Mouse (Mus musculus) MEL (cell line): ENCODE measurements around the gene Myo1e.

Source experiments
- BHLHE40 ChIP-seq: IDR thresholded peaks from 2 replicates; pipeline ENCODE4 v1.6.1; 2012; ENCODE audit warnings: low read depth, mild to moderate bottlenecking, inconsistent platforms, low read length, improper control_type of control experiment, borderline replicate concordance
- CHD2 ChIP-seq: IDR thresholded peaks from 2 replicates; pipeline ENCODE4 v1.6.1; 2011; ENCODE audit warnings: low read length, improper control_type of control experiment
- CTCF ChIP-seq, 3 experiments: IDR thresholded peaks in 2 of 3; conservative IDR thresholded peaks in 1 of 3; 2 replicates each; pipeline ENCODE4 v1.5.1; 2011 to 2012; ENCODE audit warnings: low read length in 3 of 3, low read depth in 2 of 3, mild to moderate bottlenecking in 2 of 3, improper control_type of control experiment in 1 of 3, inconsistent platforms in 1 of 3, mixed read lengths in 1 of 3, moderate library complexity in 1 of 3; ENCODE audit not compliant: control insufficient read depth in 1 of 3, insufficient read depth in 1 of 3, poor library complexity in 1 of 3, severe bottlenecking in 1 of 3
- ELF1 ChIP-seq: IDR thresholded peaks from 2 replicates; pipeline ENCODE4 v1.6.1; 2014; ENCODE audit warnings: low read depth, mild to moderate bottlenecking, inconsistent platforms, low read length, improper control_type of control experiment, moderate library complexity
- EP300 ChIP-seq, 2 experiments: IDR thresholded peaks; 2 replicates each; pipeline ENCODE4 v1.6.1; 2011; ENCODE audit warnings: improper control_type of control experiment in 2 of 2, low read length in 2 of 2, low read depth in 1 of 2, mild to moderate bottlenecking in 1 of 2
- POLR2A ChIP-seq, 2 experiments: IDR thresholded peaks; 2 replicates each; pipeline ENCODE4 v1.6.1; 2011 to 2012; ENCODE audit warnings: low read length in 2 of 2, mild to moderate bottlenecking in 2 of 2, control low read depth in 1 of 2, improper control_type of control experiment in 1 of 2, low read depth in 1 of 2, moderate library complexity in 1 of 2; ENCODE audit not compliant: control insufficient read depth in 1 of 2, insufficient read depth in 1 of 2, poor library complexity in 1 of 2
- POLR2AphosphoS2 ChIP-seq: IDR thresholded peaks from 2 replicates; pipeline ENCODE4 v1.6.1; 2011; ENCODE audit warnings: low read length, improper control_type of control experiment
- TCF12 ChIP-seq: IDR thresholded peaks from 2 replicates; pipeline ENCODE4 v1.6.1; 2014; ENCODE audit warnings: low read depth, mild to moderate bottlenecking, inconsistent platforms, low read length, improper control_type of control experiment, moderate library complexity
- USF2 ChIP-seq, 2 experiments: IDR thresholded peaks; 2 replicates each; pipeline ENCODE4 v1.6.1; 2011 to 2012; ENCODE audit warnings: improper control_type of control experiment in 2 of 2, low read length in 2 of 2, borderline replicate concordance in 1 of 2, inconsistent platforms in 1 of 2, low read depth in 1 of 2, mild to moderate bottlenecking in 1 of 2; ENCODE audit not compliant: insufficient read depth in 1 of 2

DNA sequence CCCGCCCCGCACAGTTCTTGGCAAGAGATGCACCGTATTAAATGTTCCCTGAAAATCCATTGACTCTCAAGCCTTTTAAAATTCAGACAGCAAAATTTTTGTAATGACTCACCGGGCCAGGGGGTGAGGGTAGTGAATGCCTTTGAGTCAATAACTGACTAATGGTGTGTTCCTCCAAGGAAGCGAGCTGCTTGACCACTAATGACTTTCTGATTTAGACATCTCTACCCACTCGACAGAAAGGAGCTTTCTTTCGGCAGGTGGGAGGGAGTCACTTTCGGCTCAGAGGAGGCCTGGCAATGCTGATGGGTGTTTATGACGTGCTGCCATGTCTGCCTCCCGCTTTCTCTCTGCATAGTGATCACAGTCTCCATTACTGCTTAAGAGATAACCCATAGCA, 83.6 kb downstream of the Myo1e start:
- TF ChIP-seq ELF1 (no peak), EP300 (IDR thresholded peaks at IDR 0.05; ENCODE audit: low read depth in 1 of 2, low read length in 2 of 2) (no peak), CTCF (IDR thresholded peaks at IDR 0.05 in 2 of 3, conservative IDR thresholded peaks at IDR 0.05 in 1 of 3; ENCODE audit: control insufficient read depth in 1 of 3, insufficient read depth in 1 of 3, low read depth in 2 of 3, low read length in 3 of 3, poor library complexity in 1 of 3, severe bottlenecking in 1 of 3) (no peak), BHLHE40 (no peak), TCF12 (no peak), USF2 (IDR thresholded peaks at IDR 0.05; ENCODE audit: borderline replicate concordance in 1 of 2, insufficient read depth in 1 of 2, low read depth in 1 of 2, low read length in 2 of 2) (no peak), POLR2AphosphoS2 (no peak), POLR2A (IDR thresholded peaks at IDR 0.05; ENCODE audit: control insufficient read depth in 1 of 2, insufficient read depth in 1 of 2, low read depth in 1 of 2, low read length in 2 of 2, poor library complexity in 1 of 2) (no peak), CHD2 (no peak)
